Mouse (Mus musculus) brain, embryonic 14.5 days (tissue): Measurements from ENCODE around the gene Hcfc2. TPM values are rescaled to one million over a fixed set of nuclear protein-coding genes. Genes with fewer than 3 reads are reported as not detected.

Experiments used
- DNase-seq: peaks from one replicate; pipeline ENCODE4 v3.0.0-alpha.2; 2011; ENCODE audit warnings: low read depth
- CTCF ChIP-seq: fragments of 200-500 bp; IDR thresholded peaks from 2 replicates; pipeline ENCODE4 v1.5.1; 2012; ENCODE audit warnings: inconsistent platforms, mild to moderate bottlenecking, moderate library complexity, borderline replicate concordance; ENCODE audit not compliant: insufficient read depth, insufficient read length; ENCODE audit errors: extremely low read depth
- POLR2A ChIP-seq: fragments of 200-500 bp; IDR thresholded peaks from 2 replicates; pipeline ENCODE4 v1.6.1; 2012; ENCODE audit warnings: mild to moderate bottlenecking, inconsistent platforms, borderline replicate concordance; ENCODE audit not compliant: poor library complexity, insufficient read depth, insufficient read length, severe bottlenecking; ENCODE audit errors: extremely low read depth
- polyA plus RNA-seq: library from polyadenylated mRNA; depleted of rRNA; stranded (reverse); fragments of >200 nt; gene quantifications from 2 replicates; pipeline ENCODE4 v1.2.3, GENCODE M21; 2012

The Hcfc2 gene
- polyA plus RNA-seq, 1 experiment = 28.5 TPM

DNA sequence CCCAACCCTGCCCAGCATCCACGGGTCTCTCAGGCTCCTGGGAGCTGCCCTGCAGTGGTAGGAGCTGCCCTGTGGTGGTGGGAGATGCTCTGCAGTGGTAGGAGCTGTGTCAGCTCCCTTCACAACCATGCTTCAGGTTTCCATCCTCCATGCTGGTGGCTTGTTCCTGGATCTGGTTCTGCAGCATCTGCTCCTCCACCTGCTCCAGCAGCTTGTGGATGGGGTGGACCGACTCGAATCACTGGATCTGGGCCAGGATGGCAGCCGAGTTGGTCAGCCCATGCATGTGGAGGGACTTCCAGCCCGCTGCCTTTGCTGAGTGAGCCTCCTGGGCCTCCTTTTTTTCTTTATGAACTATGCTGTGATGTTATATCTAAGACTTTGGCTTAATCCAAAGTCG, 19.0 kb upstream of the Hcfc2 start:
- TF ChIP-seq POLR2A (no peak), CTCF (no peak)
- peak; percentile 29 for DNase-seq

GRCm38 (mm10) chr10:82680769-82681168, 15.2 kb upstream of the Hcfc2 start:
- DNase-seq = no peak
- no peak for TF ChIP-seq CTCF
- no peak for TF ChIP-seq POLR2A

- DNase-seq = no peak
- TF ChIP-seq POLR2A = no peak
- no peak for TF ChIP-seq CTCF
These were observed 14.3 kb upstream of the Hcfc2 start for GRCm38 (mm10) chr10:82681639-82682038.

DNA sequence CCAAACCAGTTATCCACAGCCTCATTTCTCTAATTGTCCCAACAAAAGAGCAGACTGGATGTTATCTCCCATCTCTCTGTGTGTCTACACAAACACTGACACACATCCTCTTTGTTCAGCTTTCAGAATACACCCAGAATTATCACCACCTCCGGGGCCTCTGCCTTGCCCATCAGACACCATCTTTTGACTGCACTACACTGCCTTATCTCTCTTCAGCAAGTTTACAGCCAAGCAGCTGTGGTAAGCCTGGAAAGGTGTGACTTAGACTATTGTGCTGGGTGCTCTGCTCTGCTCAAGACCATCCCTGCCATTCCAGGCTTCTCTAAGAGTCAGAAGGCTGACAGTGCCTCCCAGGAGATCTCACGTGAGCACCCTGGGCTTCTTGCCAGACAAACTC, 10.5 kb upstream of the Hcfc2 start:
- TF ChIP-seq POLR2A (no peak), CTCF (no peak)
- DNase-seq = no peak

DNA sequence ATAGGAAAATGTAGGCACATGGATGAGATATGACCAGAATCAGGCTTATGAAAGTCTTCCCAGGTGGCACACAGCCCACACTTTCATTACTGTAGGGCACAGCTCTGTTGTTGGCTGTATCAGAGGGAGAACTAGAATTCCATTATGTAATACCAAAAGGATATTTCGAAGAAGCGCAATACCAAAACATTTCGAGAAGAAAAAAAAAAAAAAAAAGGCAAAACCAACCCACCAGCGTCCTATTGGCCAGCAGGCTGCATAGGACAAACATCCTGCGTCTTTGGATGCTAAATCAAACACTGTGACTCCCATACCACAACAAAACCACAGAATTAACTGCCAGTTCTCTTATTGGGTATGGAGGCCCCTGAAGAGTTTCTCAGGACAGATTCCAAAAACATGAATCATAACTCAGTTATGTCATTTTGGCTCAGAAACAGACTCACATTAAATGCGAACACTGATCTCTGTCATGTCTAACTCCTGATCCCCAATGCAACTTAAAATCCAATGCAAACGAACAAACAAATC, 6.2 kb upstream of the Hcfc2 start:
- TF ChIP-seq POLR2A = no peak
- no peak for TF ChIP-seq CTCF
- no peak for DNase-seq

DNA sequence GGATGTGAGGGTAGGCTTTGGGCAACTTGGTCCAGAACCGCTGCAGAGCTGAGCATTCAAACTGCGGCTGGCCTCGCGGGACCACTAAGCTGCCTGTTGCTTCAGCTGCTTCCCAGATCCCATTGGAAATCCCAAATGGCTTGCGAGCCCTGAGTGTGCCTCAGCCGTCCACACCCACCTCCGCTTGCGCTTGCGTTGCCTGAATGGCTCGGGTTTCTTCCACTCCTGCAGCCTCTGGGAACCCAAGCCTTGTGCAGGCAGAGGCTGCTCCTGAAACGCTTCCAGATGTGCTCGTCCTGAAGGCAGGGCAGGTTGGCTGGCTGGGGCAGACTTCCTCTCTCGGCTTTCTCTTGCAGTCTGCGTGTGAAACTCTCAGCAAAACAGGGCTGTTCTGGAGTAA, 5.5 kb upstream of the Hcfc2 start, which contains the start of gene Glt8d2:
Gene Glt8d2 (minus strand): TSS at position 157 of the 400 bp plus-strand sequence.
- TF ChIP-seq CTCF (no peak), POLR2A (no peak)
- peak; percentile 39 for DNase-seq

GRCm38 (mm10) chr10:82696453-82697079, 606 bp downstream of the Hcfc2 start:
- no peak for TF ChIP-seq POLR2A
- no peak for TF ChIP-seq CTCF
- no peak for DNase-seq

DNA sequence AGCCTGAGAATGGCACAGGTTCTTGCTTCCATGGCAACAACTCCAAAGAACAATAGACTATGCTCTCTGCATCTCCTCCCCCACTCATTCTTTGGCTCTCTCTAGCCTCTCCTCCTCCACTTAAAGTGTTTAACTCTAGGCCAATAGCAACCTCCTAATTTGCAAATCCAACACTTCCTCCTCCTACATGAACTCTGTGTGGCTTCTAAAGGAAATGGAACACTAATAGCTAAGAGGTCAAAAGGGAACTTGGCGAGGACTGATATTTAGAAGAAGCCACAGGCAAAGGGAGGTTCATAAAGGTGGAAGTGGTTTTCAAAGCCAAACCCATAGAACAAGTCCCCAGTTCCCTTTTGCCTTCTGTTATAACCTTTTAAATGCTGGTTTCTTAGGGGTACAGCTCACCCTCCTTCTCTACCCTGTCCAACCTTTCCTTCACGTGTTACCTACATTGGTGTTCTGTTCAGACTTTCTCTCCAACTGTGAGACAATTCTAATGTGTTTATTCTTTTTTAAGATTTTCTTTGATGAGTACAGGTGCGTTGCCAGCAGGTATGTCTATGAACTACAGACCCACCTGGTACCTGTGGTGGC, 1.4 kb downstream of the Hcfc2 start:
- TF ChIP-seq POLR2A = no peak
- TF ChIP-seq CTCF = no peak
- no peak for DNase-seq

GRCm38 (mm10) chr10:82698712-82699261, 2.8 kb downstream of the Hcfc2 start:
- DNase-seq = peak; percentile 94
- peak; percentile 83 for TF ChIP-seq POLR2A
- TF ChIP-seq CTCF = 0 out of 2 replicates have a peak, but pooled peaks have one; percentile 11

DNA sequence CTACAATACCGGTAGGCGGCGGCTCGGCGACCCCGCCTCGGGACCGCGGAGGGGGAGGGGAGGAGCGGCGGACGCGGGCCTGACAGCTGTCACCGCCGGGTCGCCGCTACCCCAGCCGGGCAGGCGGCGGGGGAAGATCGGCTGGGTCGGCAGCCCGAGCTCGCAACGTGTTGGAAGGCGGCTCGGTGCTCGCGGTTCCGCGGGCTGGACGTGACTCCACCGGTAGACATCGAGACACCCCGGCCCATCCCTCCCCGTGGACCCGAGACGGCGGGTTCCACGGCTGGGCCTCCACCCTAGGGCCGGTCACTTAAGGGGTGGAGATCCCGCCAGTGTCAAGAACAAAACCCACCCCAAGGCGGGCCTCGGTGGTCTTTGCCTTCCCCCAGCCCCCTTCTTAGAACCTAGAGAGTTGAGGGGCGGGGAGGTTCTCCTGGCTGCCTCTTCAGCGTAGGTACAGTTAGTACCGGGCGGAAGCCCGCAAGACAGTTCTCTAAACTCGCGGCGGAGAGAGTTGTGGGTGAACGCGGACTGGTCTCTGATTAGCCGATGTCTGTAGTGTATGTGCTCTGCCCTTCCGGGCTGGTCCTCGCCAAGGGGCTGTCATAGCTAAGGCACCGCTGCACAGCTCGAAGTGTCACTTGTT, 3.5 kb downstream of the Hcfc2 start:
- peak; percentile 44 for DNase-seq
- TF ChIP-seq POLR2A (no peak), CTCF (no peak)

- TF ChIP-seq CTCF (no peak), POLR2A (no peak)
- DNase-seq = peak; percentile 58
These were observed 45.4 kb downstream of the Hcfc2 start for GRCm38 (mm10) chr10:82741354-82741753.

- DNase-seq = no peak
- TF ChIP-seq CTCF = no peak
These were observed 45.9 kb downstream of the Hcfc2 start for GRCm38 (mm10) chr10:82741876-82742275.

- DNase-seq = no peak
These were observed 46.6 kb downstream of the Hcfc2 start for GRCm38 (mm10) chr10:82742578-82742977.

GRCm38 (mm10) chr10:82744296-82744695, 48.3 kb downstream of the Hcfc2 start:
- no peak for DNase-seq
- TF ChIP-seq CTCF (no peak), POLR2A (no peak)

More at GRCm38 (mm10) chr10:82742578-82742977, 46.6 kb downstream of the Hcfc2 start:
- TF ChIP-seq CTCF (no peak), POLR2A (no peak)

DNA sequence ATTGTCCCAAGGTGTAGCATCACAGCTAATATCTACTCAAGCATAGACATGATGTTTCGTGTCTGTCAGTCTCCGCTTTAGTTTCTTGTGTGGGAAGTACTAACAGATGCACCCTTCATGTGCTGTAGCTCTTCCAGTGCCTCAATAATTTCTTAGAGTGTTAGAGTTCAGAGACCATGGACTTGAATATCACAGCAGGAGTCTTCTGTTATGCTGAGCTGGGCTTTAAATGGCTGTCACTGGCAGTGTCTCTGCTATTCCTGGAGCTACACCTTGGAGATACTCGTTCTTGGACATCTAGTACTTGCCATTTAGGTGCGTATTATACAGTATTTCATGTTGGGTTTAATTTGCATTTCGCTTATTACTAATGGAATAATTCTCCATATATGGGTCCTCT, 49.3 kb downstream of the Hcfc2 start:
- no peak for TF ChIP-seq CTCF
- no peak for TF ChIP-seq POLR2A
- no peak for DNase-seq
